Mouse (Mus musculus) liver, postnatal 0 days (tissue): Measurements from ENCODE around the gene Mob2. TPM values are rescaled to one million over a fixed set of nuclear protein-coding genes. Genes with fewer than 3 reads are reported as not detected.
A peak's percentile ranks its signal among the peaks of the same experiment; 100 is the strongest.

Experiments
- ATAC-seq: fragments of 200-750 bp; cut with Nextera tagmentation; 2 replicates; pipeline ENCODE4 v1.8.0; 2017; ENCODE audit warnings: mild to moderate bottlenecking, moderate library complexity
- DNase-seq: peaks from one replicate; pipeline ENCODE4 v3.0.0-alpha.2; 2016
- H3K27ac ChIP-seq: fragments of 300-500 bp; sonication (generic); 2 replicates; pipeline ENCODE4 v1.5.1; 2014; ENCODE audit warnings: antibody characterized with exemption, moderate library complexity, mild to moderate bottlenecking, low read depth
- H3K27me3 ChIP-seq: fragments of 300-500 bp; sonication (generic); 2 replicates; pipeline ENCODE4 v1.6.1; 2014; ENCODE audit warnings: low read length, control low read depth, mixed read lengths; ENCODE audit not compliant: insufficient read depth
- H3K36me3 ChIP-seq: fragments of 300-500 bp; sonication (generic); replicated peaks from 2 replicates; pipeline ENCODE4 v1.6.1; 2014; ENCODE audit warnings: mild to moderate bottlenecking, control low read depth, low read length, moderate library complexity, mixed read lengths; ENCODE audit not compliant: insufficient read depth
- H3K4me1 ChIP-seq: fragments of 300-500 bp; sonication (generic); 2 replicates; pipeline ENCODE4 v1.6.1; 2014; ENCODE audit warnings: antibody characterized with exemption, mild to moderate bottlenecking, control low read depth; ENCODE audit not compliant: insufficient read depth
- H3K4me2 ChIP-seq: fragments of 300-500 bp; sonication (generic); 2 replicates; pipeline ENCODE4 v1.6.1; 2014; ENCODE audit warnings: low read depth, mild to moderate bottlenecking, low read length, moderate library complexity, mixed read lengths
- H3K4me3 ChIP-seq: fragments of 300-500 bp; sonication (generic); 2 replicates; pipeline ENCODE4 v1.5.1; 2014; ENCODE audit warnings: low read depth, low read length
- H3K9ac ChIP-seq: fragments of 300-500 bp; sonication (generic); replicated peaks from 2 replicates; pipeline ENCODE4 v1.6.1; 2014; ENCODE audit warnings: mild to moderate bottlenecking, moderate library complexity
- H3K9me3 ChIP-seq: fragments of 300-500 bp; sonication (generic); 2 replicates; pipeline ENCODE4 v1.6.1; 2016; ENCODE audit warnings: mild to moderate bottlenecking, control low read depth, low read length, mixed read lengths
- CTCF ChIP-seq: sonication (generic); IDR thresholded peaks from 2 replicates; pipeline ENCODE4 v1.5.1; 2016; ENCODE audit warnings: antibody characterized with exemption, low read depth
- EP300 ChIP-seq: IDR thresholded peaks from 2 replicates; pipeline ENCODE4 v1.6.1; 2016; ENCODE audit warnings: antibody characterized with exemption, low read depth, mild to moderate bottlenecking
- WGBS: fragments of 180-500 bp; shearing (Covaris S2); extraction: QIAGEN DNeasy Blood & Tissue Kit; methylation state at CpG from one replicate; pipeline ENCODE4 v1.1.7; 2014; ENCODE audit not compliant: insufficient replicate concordance; 5-methylcytosine and 5-hydroxymethylcytosine counted together
- polyA plus RNA-seq: library from polyadenylated mRNA; unstranded; fragments of >200 nt; fragmentation: Nextera tagmentation; extraction: Ambion mirVana; gene quantifications from 2 replicates; pipeline ENCODE4 v1.2.1, GENCODE M21; 2015

Mob2 gene
- polyA plus RNA-seq, 1 experiment from 2014 or later, result 38.5 TPM

DNA sequence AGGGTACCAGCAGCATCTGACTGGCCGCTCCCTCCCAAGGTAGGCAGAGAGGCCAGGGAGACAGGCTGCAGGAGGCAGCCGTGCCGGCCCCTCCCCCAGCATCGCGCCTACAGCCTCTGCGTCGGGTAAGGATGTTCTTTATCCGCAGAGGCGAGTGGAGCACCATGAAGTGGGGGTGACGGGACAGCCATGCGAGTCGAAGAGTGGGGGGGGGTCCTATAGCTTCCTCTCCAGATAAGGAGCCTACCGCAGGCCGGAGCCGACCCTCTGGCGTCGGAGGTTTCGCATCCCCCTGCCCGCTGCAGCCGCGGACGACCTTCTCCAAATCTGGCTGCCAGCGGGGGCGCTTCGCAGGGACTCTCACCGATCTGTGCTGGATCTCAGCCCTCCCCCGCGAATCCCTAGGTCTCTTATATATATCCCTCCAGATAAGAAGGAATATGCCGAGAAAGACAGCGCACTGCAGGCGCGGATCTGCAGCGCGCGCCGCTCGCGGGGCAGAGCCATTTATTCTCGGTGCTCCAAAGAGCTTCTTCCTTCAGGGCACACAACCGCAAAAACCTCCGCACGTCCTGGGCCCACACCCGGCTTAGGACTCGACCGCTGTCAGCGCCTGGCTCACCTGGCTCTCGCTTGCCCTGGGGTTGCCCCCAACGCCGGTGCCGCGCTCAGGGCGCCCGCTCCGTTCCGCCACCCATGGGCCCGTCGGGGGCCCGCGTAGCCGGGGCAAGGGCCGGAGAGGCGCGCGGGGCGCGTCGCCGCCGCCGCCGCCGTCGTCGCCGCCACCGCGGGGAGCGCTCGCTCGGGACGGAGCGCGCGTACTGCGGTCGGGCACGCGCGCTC lies 33.7 kb upstream of the Mob2 start:
- TF ChIP-seq EP300 (no peak), CTCF (no peak)
- H3K4me1 ChIP-seq, result peaks cover 30% of the 10 kb centered on the region
- H3K9me3 ChIP-seq, result no peaks in the 10 kb centered on the region
- peak overlapping the region; percentile 84 for H3K9ac ChIP-seq
- no peaks in the 10 kb centered on the region for H3K36me3 ChIP-seq
- H3K4me2 ChIP-seq, result peak overlapping the region; percentile 88
- WGBS, result under 1% methylated on average over 82 of the region's 89 CpGs
- H3K27ac ChIP-seq, result peak overlapping the region; percentile 66
- peak; percentile 74 for ATAC-seq
- peak overlapping the region; percentile 67 for H3K4me3 ChIP-seq
- DNase-seq, result peak; percentile 55
- peaks cover 64% of the 10 kb centered on the region for H3K27me3 ChIP-seq

DNA sequence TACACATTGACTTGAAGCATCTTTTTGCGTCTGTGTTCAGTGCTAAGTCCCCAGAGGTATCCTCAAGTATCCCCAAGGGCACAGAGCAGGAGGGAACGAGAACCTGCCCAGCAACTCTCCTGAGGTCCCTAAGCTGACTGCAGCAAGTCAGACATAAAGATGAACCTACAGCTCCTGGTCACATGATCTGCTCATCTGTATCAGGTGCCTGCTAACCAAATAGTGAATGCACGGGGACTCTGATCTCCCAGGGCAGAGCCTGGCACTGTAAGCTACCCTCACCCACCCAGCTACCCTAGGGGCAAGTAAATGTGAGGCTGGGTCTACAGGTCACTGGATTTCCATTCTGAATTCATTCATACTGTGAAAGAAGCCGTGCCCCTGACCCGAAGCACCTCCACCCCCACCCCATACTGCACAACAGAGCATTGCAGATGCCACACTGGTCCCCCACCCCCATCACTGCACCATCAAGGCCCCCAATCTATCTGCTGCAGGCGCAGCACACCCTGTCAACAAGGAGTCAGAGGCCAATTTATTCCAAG lies 32.9 kb upstream of the Mob2 start:
- H3K9me3 ChIP-seq, result no peaks in the 10 kb centered on the region
- no peak for ATAC-seq
- peak overlapping the region; percentile 67 for H3K4me3 ChIP-seq
- H3K4me1 ChIP-seq, result peaks cover 38% of the 10 kb centered on the region
- DNase-seq, result peak; percentile 13
- H3K36me3 ChIP-seq, result no peaks in the 10 kb centered on the region
- TF ChIP-seq CTCF, result no peak
- TF ChIP-seq EP300, result no peak
- peak overlapping the region; percentile 84 for H3K9ac ChIP-seq
- peaks cover 61% of the 10 kb centered on the region for H3K27me3 ChIP-seq
- H3K27ac ChIP-seq, result peak overlapping the region; percentile 16; the same call in 1 of the 2 replicates
- peak overlapping the region; percentile 88 for H3K4me2 ChIP-seq
- WGBS, result 34% methylated on average over 6 of the region's 6 CpGs

DNA sequence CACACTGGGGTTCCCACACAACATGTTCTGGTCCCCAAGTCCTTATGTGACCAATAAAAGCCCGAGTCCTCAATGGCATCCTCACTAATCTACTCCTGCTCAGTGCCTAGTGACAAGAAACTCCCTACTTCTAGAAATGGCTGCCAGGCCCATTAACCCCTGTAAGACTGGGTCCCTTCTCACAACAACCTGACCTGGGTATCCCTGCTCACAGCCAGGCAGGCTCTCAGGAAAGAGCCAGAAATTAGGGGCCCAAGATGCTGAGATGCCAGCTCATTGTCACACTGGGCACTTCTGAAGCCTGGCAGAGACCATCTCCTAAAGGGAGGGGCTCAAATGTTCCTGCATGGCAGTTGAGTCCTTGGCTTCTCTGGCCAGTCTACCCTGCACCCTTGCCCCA lies 32.1 kb upstream of the Mob2 start:
- H3K27me3 ChIP-seq, result peaks cover 67% of the 10 kb centered on the region
- DNase-seq (no peak), ATAC-seq (no peak)
- H3K9ac ChIP-seq, result no peak overlapping the region; the same call in 1 of the 2 replicates
- no peak overlapping the region for H3K27ac ChIP-seq
- peak overlapping the region; percentile 88 for H3K4me2 ChIP-seq
- no peaks in the 10 kb centered on the region for H3K9me3 ChIP-seq
- H3K4me3 ChIP-seq, result peak overlapping the region; percentile 67
- 31% methylated on average over 1 of the region's 1 CpGs for WGBS
- TF ChIP-seq EP300, result no peak
- TF ChIP-seq CTCF, result no peak
- 0 out of 2 replicates have a peak, but pooled peaks cover 4% of the 10 kb centered on the region for H3K36me3 ChIP-seq
- peaks cover 45% of the 10 kb centered on the region for H3K4me1 ChIP-seq

DNA sequence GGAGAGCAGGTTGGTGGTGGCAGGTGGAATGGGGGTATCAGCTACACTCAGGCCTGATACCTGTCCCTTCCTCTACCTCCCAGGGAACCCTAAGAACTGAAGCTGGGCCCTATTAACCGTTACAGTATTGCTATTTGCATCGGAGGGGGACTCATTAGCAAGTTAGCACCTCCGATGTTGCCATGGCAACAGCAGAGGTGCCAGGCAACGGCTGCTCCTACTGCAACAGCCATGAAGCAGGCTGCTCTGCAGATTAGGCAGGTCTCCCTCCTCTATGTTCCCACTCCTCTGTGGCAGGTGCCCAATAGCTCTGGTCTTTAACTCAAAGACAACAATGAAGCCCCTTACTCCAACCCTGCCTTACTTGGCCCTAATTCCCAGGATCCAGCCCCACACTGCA lies 31.0 kb upstream of the Mob2 start:
- TF ChIP-seq EP300 (no peak), CTCF (no peak)
- Histone ChIP-seq H3K4me1 (peaks cover 55% of the 10 kb centered on the region), H3K9ac (no peak overlapping the region)

DNA sequence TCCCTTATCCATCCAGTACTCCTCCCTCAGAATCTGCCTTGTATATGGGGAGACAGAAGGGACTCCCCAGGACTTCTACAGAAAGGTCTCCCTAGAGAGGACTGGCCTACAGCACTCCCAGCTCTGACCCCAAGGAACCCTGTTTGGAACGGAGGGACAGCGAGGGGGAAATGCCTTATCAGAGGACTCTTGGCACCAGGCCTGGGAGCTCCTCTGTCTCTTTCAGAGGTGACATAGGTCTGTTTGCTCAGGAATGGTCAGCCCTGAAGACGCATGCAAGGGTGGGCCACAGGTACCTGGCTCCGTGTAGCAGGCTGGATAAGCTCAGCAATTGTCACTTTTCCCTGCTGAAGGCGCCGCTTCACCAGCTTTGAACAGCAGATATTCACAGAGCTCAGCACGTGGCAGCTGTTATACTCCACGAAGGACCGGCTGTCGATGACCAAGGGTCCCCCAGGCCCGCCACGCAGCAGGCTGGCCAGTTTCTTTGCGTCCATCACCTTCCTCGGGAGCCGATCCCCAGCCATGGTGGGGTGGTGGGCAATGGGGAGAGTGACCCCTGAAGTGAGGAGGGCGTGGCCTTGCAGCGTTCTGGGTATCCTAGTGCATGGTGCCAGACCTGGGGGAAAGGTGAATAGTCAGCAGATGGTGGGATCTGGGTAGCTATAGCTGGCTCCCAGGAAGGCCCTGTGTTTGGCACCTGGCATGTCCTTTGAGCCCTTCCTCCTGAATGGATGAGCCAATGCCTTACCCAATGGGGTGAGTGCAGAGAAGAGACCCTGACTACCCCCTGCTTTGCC lies 29.0 kb upstream of the Mob2 start:
- Histone ChIP-seq H3K4me3 (no peak overlapping the region), H3K9me3 (no peaks in the 10 kb centered on the region), H3K27ac (0 out of 2 replicates have a peak overlapping the region, but pooled peaks have one; percentile 29), H3K4me1 (peaks cover 67% of the 10 kb centered on the region), H3K9ac (no peak overlapping the region), H3K36me3 (peaks cover 10% of the 10 kb centered on the region; the same call in 1 of the 2 replicates), H3K4me2 (no peak overlapping the region), H3K27me3 (peaks cover 43% of the 10 kb centered on the region)
- no peak for ATAC-seq
- peak; percentile 16 for DNase-seq
- whole genome bisulfite sequencing, result 67% methylated on average over 17 of the region's 17 CpGs
- TF ChIP-seq EP300 (no peak), CTCF (no peak)

More for the DNA sequence above, 31.0 kb upstream of the Mob2 start:
- Histone ChIP-seq H3K36me3 (0 out of 2 replicates have a peak, but pooled peaks cover 6% of the 10 kb centered on the region), H3K27ac (no peak overlapping the region), H3K4me3 (no peak overlapping the region), H3K9me3 (no peaks in the 10 kb centered on the region), H3K27me3 (peaks cover 59% of the 10 kb centered on the region), H3K4me2 (no peak overlapping the region)
- DNase-seq (peak; percentile 16), ATAC-seq (no peak)
- 19% methylated on average over 4 of the region's 4 CpGs for WGBS

DNA sequence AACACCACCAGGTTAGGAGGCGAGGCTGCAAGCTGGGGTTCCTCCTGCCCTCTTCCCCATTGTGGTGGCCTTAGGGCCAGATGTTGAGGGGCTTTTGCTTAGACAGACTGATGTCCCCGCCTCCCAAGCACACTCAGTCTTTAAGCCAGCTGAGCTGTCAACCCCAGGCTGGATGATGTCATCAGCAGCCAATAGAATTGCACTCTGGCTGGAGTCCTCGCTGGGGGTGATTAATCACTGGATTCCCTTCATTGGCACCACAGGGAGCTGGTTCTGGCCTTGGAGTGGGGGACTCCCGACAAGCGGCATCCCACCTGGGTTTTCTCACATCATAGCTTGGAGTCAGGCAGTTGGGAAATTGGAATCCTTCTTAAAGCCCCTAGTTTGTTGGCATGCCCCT lies 28.0 kb upstream of the Mob2 start:
- H3K4me1 ChIP-seq, result peaks cover 67% of the 10 kb centered on the region
- WGBS, result 11% methylated on average over 5 of the region's 5 CpGs
- no peak overlapping the region for H3K4me3 ChIP-seq
- peak overlapping the region; percentile 15; the same call in 1 of the 2 replicates for H3K4me2 ChIP-seq
- peak; percentile 57 for DNase-seq
- H3K36me3 ChIP-seq, result peaks cover 11% of the 10 kb centered on the region; the same call in 1 of the 2 replicates
- H3K9me3 ChIP-seq, result no peaks in the 10 kb centered on the region
- peak overlapping the region; percentile 29; the same call in 1 of the 2 replicates for H3K27ac ChIP-seq
- TF ChIP-seq EP300 (no peak), CTCF (no peak)
- H3K27me3 ChIP-seq, result peaks cover 44% of the 10 kb centered on the region
- H3K9ac ChIP-seq, result no peak overlapping the region
- ATAC-seq, result no peak; the same call in 1 of the 2 replicates
